Mouse (Mus musculus): Measurements from ENCODE around the gene Slc7a5.

Slc7a5 gene

GRCm38 (mm10) chr8:121906542-121907512 is 667 bp downstream of the Slc7a5 start:
- DNase-seq, result peak; percentile 55

GRCm38 (mm10) chr8:121905864-121906263 is 1.6 kb downstream of the Slc7a5 start:
- DNase-seq, result no peak

GRCm38 (mm10) chr8:121905420-121905819 is 2.1 kb downstream of the Slc7a5 start:
- no peak for DNase-seq

GRCm38 (mm10) chr8:121904999-121905398 is 2.5 kb downstream of the Slc7a5 start:
- DNase-seq, result peak; percentile 43

- DNase-seq, result no peak
These were observed 3.5 kb downstream of the Slc7a5 start for GRCm38 (mm10) chr8:121903977-121904376.

- DNase-seq, result no peak
These were observed 5.8 kb downstream of the Slc7a5 start for GRCm38 (mm10) chr8:121901498-121902236.

GRCm38 (mm10) chr8:121899180-121900044 is 8.1 kb downstream of the Slc7a5 start:
- DNase-seq, result no peak

GRCm38 (mm10) chr8:121898401-121898931 is 9.0 kb downstream of the Slc7a5 start:
- DNase-seq, result peak; percentile 91

GRCm38 (mm10) chr8:121897871-121898381 is 9.6 kb downstream of the Slc7a5 start:
- no peak for DNase-seq

GRCm38 (mm10) chr8:121897205-121897604 is 10.3 kb downstream of the Slc7a5 start:
- DNase-seq, result no peak

- DNase-seq, result no peak
These were observed 10.9 kb downstream of the Slc7a5 start for GRCm38 (mm10) chr8:121896476-121897145.

GRCm38 (mm10) chr8:121895910-121896309 is 11.6 kb downstream of the Slc7a5 start:
- DNase-seq, result no peak

- no peak for DNase-seq
These were observed 14.6 kb downstream of the Slc7a5 start for GRCm38 (mm10) chr8:121892875-121893274.

GRCm38 (mm10) chr8:121889810-121890785 is 17.4 kb downstream of the Slc7a5 start:
- DNase-seq, result no peak

- DNase-seq, result no peak
These were observed 18.2 kb downstream of the Slc7a5 start for GRCm38 (mm10) chr8:121889317-121889716.

- DNase-seq, result no peak
These were observed 19.9 kb downstream of the Slc7a5 start for GRCm38 (mm10) chr8:121887547-121887946.

- DNase-seq, result no peak
These were observed 22.1 kb downstream of the Slc7a5 start for GRCm38 (mm10) chr8:121885433-121885832.

GRCm38 (mm10) chr8:121885001-121885400 is 22.5 kb downstream of the Slc7a5 start:
- DNase-seq, result no peak

GRCm38 (mm10) chr8:121884181-121884580 is 23.3 kb downstream of the Slc7a5 start:
- DNase-seq, result no peak

- no peak for DNase-seq
These were observed 25.6 kb downstream of the Slc7a5 start for GRCm38 (mm10) chr8:121881921-121882320.
